Mouse (Mus musculus) E14TG2a.4 (cell line): ENCODE measurements at regions not wholly inside any gene's neighbourhood (a gene's known extent, or its start where the extent isn't known, plus 50 kb on each side); places are given as distances from the start of the nearest gene placed in this dataset.
"Not testable (repeated sequence)": the region's sequence is repeated elsewhere in the genome, so short reads cannot be mapped to it uniquely, and the experiment has no call there.

Source experiments
- H3K27me3 ChIP-seq: 2 replicates; pipeline ENCODE4 v1.6.1; 2014; ENCODE audit warnings: low read length, control low read depth; ENCODE audit not compliant: insufficient read depth
- H3K36me3 ChIP-seq: 2 replicates; pipeline ENCODE4 v1.6.1; 2014; ENCODE audit warnings: low read length, control low read depth; ENCODE audit not compliant: insufficient read depth
- H3K4me1 ChIP-seq: replicated peaks from 2 replicates; pipeline ENCODE4 v1.6.1; 2014; ENCODE audit warnings: low read depth, low read length, control low read depth
- H3K4me3 ChIP-seq: replicated peaks from 2 replicates; pipeline ENCODE4 v1.5.1; 2014; ENCODE audit warnings: mild to moderate bottlenecking, low read length
- H3K9me3 ChIP-seq: 2 replicates; pipeline ENCODE4 v1.6.1; 2014; ENCODE audit warnings: low read length, control low read depth
- CTCF ChIP-seq: conservative IDR thresholded peaks from 2 replicates; pipeline ENCODE4 v1.5.1; 2014; ENCODE audit warnings: low read length
- NANOG ChIP-seq: IDR thresholded peaks from 2 replicates; pipeline ENCODE4 v1.6.1; 2014; ENCODE audit warnings: borderline replicate concordance, low read length, mixed read lengths
- POU5F1 ChIP-seq: IDR thresholded peaks from 2 replicates; pipeline ENCODE4 v1.6.1; 2014; ENCODE audit warnings: low read length, borderline replicate concordance

DNA sequence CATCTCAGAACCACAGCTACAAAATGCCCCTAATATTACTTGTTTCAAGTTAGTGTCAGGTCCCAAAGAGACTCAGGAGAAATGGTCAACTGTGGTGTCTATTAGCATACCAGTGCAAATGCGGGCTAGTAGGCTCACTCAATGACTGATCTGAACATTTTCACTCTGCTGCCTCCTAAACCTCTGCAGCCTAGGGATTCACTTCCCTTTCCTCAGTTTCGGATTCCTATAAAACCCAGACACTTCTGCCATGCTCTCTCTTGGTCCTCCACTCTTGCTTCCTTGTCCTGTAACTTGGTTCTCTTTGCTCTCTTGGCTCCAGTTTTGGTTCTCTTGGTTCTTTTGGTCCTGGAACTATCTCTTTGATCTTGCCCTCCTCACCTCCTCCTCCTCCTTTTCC lies 206.3 kb upstream of the Spef2 start:
- no peaks in the 10 kb centered on the region for H3K36me3 ChIP-seq
- H3K9me3 ChIP-seq, result no peaks in the 10 kb centered on the region
- no peaks in the 10 kb centered on the region for H3K27me3 ChIP-seq
- no peak overlapping the region for H3K4me3 ChIP-seq
- no peaks in the 10 kb centered on the region for H3K4me1 ChIP-seq
- TF ChIP-seq CTCF (no peak), POU5F1 (no peak), NANOG (no peak)

DNA sequence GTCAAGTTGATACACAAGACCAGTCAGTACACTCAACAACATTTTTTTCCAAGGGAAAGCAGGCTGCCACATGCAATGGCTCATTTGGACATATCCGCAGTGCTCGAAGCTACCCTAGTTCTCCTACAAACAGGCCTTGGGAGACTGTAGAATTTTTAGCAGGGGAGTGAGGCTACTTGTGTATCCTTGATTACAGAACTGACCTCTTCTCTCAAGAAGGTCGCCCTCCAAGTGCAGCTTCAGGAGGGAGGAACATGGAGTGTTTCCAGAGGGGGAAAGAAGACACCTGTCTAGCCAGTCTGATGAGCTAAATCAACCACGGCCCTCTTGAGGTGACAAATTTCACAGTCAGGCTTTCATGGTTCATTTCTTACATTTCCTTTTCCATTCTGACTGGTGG lies 202.0 kb upstream of the Prlr start:
- Histone ChIP-seq H3K36me3 (no peaks in the 10 kb centered on the region), H3K9me3 (peaks cover 15% of the 10 kb centered on the region; the same call in 1 of the 2 replicates), H3K4me3 (no peak overlapping the region), H3K27me3 (no peaks in the 10 kb centered on the region), H3K4me1 (peaks cover 7% of the 10 kb centered on the region; the same call in 1 of the 2 replicates)
- TF ChIP-seq CTCF, result no peak
- TF ChIP-seq POU5F1, result no peak
- no peak for TF ChIP-seq NANOG

DNA sequence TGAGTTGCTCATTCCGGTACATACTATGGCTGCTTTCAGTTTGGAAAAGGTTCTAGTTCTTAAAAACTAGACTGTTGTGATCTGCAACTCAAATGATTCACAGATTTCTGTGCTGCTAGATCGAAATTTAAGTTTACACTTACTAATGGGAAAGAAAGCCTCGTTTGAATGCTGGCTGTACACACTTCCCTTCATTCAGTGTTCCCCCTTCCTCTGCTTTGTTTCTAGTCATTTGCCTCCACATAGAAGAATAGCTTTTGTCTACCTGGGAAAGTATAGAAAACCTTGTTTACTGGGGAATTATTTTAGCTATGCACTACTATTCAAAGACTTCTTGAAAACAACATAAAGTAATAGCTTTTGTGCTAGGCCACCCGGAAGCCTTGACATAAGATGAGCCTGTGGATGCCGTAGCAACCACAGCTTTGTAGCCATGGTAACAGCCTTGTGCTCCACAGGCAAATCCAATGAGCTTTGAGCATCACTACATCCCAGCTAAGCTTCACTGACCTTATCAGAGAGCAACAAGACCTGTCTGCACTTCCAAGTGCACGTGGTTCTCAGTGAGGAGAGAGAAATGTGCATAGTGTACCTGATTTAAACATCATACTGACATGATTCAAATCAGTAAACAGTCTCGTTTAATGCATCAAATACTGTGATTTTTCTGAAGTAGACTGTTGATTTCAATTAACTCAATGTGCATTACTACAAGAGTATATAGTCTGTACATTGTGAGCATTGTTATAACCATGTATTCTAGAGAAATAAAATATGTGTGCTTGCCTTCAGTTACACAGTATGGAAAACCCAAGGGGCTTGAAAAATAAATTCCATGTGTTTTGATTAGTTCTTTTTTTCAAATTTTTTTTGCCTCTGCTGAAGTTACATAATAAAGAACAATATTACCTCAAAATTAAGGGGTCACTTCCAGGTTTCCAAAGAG lies 165.5 kb upstream of the Prlr start:
- H3K4me3 ChIP-seq, result no peak overlapping the region
- H3K9me3 ChIP-seq, result no peaks in the 10 kb centered on the region
- H3K27me3 ChIP-seq, result no peaks in the 10 kb centered on the region
- no peaks in the 10 kb centered on the region for H3K36me3 ChIP-seq
- TF ChIP-seq POU5F1 (no peak), CTCF (no peak), NANOG (no peak)
- no peaks in the 10 kb centered on the region; the same call in 1 of the 2 replicates for H3K4me1 ChIP-seq

DNA sequence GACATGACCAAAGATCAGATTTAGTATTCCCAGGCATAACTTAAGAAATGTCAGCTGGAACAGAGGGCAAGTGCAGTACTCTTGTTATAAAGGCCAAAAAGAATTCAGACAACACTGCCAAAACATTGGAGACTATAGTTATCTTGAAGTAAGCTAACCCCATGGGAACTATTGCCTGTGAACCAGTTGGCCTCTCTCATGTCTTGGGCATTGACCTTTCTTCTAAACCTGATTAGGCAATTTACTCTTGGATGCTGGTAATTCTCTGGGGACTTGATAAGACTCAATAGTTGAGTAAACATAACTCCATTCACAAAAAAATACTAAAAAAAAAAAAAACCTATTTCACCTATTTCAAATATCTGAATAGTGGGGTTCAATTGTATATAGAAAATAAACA lies 159.8 kb upstream of the Prlr start:
- Histone ChIP-seq H3K4me3 (no peak overlapping the region), H3K9me3 (no peaks in the 10 kb centered on the region), H3K27me3 (no peaks in the 10 kb centered on the region), H3K4me1 (no peaks in the 10 kb centered on the region; the same call in 1 of the 2 replicates), H3K36me3 (no peaks in the 10 kb centered on the region)
- no peak for TF ChIP-seq POU5F1
- no peak for TF ChIP-seq NANOG
- TF ChIP-seq CTCF, result no peak

DNA sequence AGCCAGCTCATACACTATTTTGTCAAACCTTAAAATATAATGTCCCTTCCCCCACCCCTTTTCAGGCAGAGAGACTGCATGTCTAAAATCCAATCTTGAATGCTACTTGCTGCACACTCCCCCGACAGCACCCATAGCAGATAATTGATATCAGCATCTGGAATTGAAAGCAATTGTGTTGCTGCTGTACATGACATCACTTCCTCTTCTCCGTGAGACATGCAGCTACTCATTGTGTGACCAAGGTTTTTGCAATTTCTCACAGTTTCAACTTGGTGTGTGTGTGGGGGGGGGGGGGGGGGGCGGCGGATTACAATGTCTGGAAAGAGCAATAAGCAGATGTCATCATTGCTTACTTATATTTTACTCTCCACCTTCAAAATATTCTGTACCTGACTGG lies 147.1 kb upstream of the Prlr start:
- TF ChIP-seq CTCF (no peak), NANOG (no peak)

DNA sequence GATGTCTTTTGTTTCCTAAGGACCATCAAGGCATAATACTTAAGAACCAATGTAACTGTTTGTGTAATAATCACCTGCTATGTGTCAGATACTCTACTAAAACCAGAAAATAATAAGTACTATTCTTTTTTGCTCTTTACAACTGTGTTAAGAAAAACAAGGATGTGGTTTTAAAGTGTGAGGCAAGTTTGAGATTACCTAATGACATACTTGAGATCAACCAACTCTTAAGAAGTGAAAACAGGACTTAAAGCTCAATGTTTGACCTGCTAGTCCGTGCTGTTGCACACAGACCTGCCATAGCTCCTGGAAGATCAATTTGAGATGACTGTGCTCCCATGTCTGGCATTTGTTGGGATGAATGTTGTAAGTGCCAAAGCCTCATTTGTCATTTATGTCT lies 141.5 kb upstream of the Prlr start:
- H3K9me3 ChIP-seq, result no peaks in the 10 kb centered on the region
- TF ChIP-seq POU5F1, result no peak
- no peak for TF ChIP-seq CTCF
- TF ChIP-seq NANOG, result no peak
- no peaks in the 10 kb centered on the region for H3K36me3 ChIP-seq
- H3K27me3 ChIP-seq, result no peaks in the 10 kb centered on the region
- no peak overlapping the region for H3K4me3 ChIP-seq
- peaks cover 16% of the 10 kb centered on the region for H3K4me1 ChIP-seq

More for the DNA sequence above, 147.1 kb upstream of the Prlr start:
- no peaks in the 10 kb centered on the region for H3K27me3 ChIP-seq
- no peaks in the 10 kb centered on the region for H3K36me3 ChIP-seq
- H3K4me3 ChIP-seq, result no peak overlapping the region
- no peaks in the 10 kb centered on the region for H3K9me3 ChIP-seq
- no peaks in the 10 kb centered on the region for H3K4me1 ChIP-seq

DNA sequence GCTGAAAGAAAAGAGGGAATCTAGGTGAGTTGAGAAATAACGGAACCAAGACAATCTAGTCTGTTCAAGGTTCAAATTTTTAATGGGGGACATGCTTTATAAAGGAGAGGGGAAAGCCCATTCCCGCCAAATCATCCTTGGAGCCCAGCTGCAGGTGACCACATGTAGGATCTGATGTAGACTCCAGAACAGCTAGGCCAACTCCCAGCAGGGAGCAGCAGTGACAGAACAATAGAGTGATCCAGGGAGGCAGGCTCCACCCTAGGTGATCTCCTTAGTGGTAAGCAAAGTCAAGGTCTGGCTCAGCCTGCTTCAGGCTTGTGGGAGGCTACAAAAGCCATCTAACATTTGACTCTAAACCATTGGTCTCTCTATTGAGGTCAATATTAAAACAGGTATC lies 140.5 kb upstream of the Prlr start:
- H3K36me3 ChIP-seq, H3K9me3 ChIP-seq, H3K4me3 ChIP-seq, H3K27me3 ChIP-seq: not testable (repeated sequence)
- peaks cover 21% of the 10 kb centered on the region for H3K4me1 ChIP-seq

DNA sequence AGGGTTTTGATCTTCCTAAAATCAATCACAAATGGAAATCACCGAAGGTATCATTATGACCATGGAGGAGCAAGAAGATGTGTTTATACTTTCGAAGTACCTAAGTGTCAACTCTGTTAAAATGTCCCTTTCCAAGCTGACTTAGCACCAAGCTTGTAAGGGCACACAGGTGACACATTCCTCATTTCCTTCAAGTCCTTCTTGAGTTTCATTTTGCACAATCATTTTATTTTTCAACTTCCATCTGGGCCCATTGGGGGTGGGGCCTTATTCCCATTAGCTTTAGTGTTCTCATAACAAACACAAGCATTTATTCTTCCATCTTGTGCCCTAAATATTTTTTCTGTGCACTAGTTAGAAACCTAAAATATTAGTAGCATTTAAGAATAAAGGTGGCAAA lies 103.5 kb upstream of the Prlr start:
- Histone ChIP-seq H3K4me1 (no peaks in the 10 kb centered on the region), H3K36me3 (no peaks in the 10 kb centered on the region), H3K4me3 (no peak overlapping the region), H3K9me3 (no peaks in the 10 kb centered on the region), H3K27me3 (no peaks in the 10 kb centered on the region)
- TF ChIP-seq NANOG, result no peak
- no peak for TF ChIP-seq CTCF
- TF ChIP-seq POU5F1, result no peak

DNA sequence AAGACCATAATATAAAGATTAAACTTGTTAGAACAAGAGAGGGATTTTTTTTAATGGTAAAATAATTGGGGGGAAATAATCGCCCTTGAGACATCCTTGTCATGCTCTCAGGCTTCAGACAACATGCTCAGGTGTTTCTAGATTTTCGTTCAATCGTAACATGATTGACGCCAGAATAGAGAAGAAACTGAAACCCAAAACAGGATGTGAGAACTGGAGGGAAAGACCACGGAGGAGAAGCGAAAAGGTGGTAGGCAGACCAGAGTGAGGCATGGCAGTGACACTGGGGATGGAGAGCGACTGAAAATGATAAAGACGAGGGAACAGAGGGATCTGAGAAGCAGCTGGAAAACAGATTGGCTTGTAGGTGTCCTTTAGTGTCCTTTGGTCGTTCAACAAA lies 102.1 kb upstream of the Prlr start:
- no peaks in the 10 kb centered on the region for H3K27me3 ChIP-seq
- TF ChIP-seq CTCF, result no peak
- TF ChIP-seq POU5F1, result no peak
- TF ChIP-seq NANOG, result no peak
- no peaks in the 10 kb centered on the region for H3K36me3 ChIP-seq
- H3K9me3 ChIP-seq, result no peaks in the 10 kb centered on the region
- no peak overlapping the region for H3K4me3 ChIP-seq
- no peaks in the 10 kb centered on the region for H3K4me1 ChIP-seq
